Mouse (Mus musculus) heart, postnatal 36 days (tissue): ENCODE data around the gene Pphln1. TPM values are rescaled to one million over a fixed set of nuclear protein-coding genes. Genes with fewer than 3 reads are reported as not detected.
A peak's percentile ranks its signal among the peaks of the same experiment; 100 is the strongest.
"Not testable (repeated sequence)": the region's sequence is repeated elsewhere in the genome, so short reads cannot be mapped to it uniquely, and the experiment has no call there.

Experiments
- DNase-seq, 2 experiments: peaks; one replicate each; pipeline ENCODE4 v3.0.0; 2021 to 2022
- intact Hi-C: fragments of 180-260 bp; cut with DNase I; formaldehyde crosslinking; loops from one replicate; pipeline ENCODE4 v1.15.1; 2025
- total RNA-seq, 2 experiments: library from RNA; stranded (reverse); gene quantifications; 2 replicates each; pipeline ENCODE4 v1.2.3; 2021

The Pphln1 gene
- total RNA-seq = 10 to 100 TPM; 19.8 to 20.7 TPM

DNA sequence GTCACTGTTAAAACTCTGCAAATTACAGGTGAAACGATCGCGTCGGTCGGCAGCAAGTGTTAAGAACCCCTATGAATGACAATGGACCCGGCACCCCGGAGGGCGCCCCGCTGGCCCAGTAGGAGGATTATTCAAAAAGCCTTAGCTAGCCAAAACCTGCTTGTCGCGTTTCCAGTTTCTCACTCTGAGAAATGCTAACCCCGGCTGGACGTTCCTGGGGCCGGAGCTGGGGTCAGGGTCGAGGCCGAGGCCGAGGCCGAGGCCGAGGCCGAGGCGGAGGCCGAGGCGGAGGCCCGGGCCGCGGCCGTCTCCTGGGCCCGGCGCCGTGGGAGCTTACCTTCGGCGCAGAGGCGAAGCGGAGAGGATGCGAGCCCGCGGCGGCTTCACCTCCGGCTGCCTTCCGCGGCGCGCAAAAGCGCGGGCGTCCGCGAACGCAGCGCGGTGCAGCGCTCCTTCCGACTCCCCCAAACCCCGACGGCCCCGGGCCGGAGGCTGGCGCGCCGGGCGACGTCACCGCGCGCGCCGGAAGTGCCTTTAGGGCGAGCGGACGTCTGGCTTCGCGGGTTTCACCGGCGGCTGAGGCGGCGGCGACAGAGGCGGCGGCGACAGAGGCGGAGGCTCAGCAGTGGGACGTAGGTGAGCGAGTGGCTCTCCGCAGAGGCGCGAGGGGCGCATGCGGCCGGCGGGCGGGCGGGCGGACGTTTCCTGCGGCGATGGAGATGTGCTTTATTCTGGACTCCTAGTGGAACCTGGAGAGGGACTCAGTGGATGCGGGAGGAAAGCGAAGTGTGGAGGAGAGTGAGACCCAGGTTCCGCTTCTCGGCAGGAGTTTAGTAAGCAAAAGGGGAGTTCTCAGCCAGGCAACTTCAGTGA lies at the start of gene Pphln1, which contains the start of gene Zcrb1:
Gene Pphln1 (plus strand): TSS at position 525 of the 873 bp plus-strand sequence.
Gene Zcrb1 (minus strand): TSS at position 509 of the 873 bp plus-strand sequence.
- intact Hi-C loops = loop anchor here (2.0 kb wide), 2 partner anchors 61 to 123 kb away; partner anchors contain the start of genes Gxylt1 and Yaf2
- DNase-seq = peak; percentile 84 to 88

DNA sequence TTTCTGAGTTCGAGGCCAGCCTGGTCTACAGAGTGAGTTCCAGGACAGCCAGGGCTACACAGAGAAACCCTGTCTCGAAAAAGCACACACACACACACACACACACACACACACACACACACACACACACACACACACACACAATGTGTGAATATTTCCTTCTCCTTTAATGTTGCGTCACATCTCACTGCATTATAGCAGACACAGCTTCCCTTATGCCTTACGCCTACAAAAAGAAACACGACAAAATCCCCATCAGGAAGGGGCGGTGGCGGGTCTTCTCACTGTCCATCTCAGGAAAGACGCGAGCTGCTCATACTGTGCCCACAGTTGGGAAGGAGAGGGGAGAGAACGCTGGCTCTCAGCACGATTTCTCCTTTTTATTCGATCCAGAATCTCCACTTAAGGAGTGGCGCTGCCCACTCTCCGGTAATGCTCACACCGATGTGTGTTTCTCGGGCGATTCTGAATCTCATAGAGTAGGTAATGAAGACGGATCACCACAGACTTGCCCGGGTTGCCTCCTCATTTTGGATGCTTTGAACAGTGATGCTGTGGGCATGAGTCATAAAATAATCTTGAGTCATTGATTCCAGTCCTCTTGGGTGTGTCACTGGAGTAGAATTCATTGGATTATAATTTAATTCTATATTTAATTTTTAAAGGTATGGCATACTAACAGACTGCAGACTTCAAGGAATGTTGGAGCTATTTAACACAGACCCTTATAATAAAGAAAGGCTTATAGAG lies 39.6 kb upstream of the Pphln1 start:
- no peak for DNase-seq
- intact Hi-C loops = no loop called here

DNA sequence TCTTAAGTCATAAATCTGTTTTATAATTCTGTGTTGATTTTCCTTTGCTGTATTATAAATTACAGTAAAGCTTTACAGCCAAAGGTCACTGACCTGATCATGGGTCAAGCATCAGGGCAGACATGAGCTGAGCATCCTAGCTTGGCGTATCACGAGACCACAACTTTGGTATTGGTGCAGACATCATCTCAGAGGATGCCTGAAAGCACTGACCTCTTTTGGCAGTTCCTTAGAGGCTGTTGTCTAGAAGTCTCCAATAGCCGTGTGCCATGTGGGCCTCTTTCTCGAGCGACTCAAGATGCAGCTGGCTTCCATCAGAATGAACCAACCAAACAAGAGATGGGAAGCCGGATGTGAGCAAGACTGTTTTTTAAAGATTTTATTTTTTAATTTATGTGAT lies 32.6 kb upstream of the Pphln1 start:
- no peak for DNase-seq
- intact Hi-C loops = no loop called here

- intact Hi-C loops = no loop called here
- DNase-seq = no peak
These were observed 29.6 kb upstream of the Pphln1 start for GRCm38 (mm10) chr15:93368558-93368957.

- intact Hi-C loops = no loop called here
- DNase-seq = no peak
These were observed 26.3 kb upstream of the Pphln1 start for GRCm38 (mm10) chr15:93371838-93372237.

DNA sequence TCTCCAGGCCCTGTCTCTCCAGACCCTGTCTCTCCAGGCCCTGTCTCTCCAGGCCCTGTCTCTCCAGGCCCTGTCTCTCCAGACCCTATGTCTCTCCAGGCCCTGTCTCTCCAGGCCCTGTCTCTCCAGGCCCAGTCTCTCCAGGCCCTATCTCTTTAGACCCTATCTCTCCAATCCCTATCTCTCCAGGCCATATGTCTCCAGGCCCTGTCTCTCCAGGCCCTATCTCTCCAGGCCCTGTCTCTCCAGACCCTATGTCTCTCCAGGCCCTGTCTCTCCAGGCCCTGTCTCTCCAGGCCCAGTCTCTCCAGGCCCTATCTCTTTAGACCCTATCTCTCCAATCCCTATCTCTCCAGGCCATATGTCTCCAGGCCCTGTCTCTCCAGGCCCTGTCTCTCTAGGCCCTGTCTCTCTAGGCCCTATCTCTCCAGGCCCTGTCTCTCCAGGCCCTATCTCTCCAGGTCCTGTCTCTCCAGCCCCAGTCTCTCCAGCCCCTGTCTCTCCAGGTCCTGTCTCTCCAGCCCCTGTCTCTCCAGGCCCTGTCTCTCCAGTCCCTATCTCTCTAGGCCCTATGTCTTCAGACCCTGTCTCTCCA lies 25.5 kb upstream of the Pphln1 start:
- intact Hi-C loops, DNase-seq: not testable (repeated sequence)

DNA sequence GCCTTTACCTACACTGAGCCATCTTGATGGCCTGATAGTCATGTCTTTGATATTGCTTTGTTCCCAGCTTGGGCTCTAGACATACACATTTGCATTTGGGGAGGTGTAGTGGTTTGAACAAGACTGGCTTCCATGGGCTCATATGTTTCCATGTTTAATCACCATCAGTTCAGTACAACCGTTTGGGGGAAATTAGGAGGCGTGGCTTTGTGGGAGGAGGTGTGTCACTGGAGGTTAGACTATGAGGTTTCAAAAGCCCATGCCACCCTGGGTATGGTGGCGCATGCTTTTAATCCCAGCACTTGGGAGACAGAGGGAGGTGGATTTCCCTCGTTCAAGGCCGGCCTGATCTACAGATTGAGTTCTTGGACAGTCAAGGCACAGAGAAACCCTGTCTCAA lies 22.5 kb upstream of the Pphln1 start:
- DNase-seq = no peak
- intact Hi-C loops = no loop called here

GRCm38 (mm10) chr15:93379177-93379576 lies 19.0 kb upstream of the Pphln1 start:
- intact Hi-C loops = no loop called here
- no peak for DNase-seq

DNA sequence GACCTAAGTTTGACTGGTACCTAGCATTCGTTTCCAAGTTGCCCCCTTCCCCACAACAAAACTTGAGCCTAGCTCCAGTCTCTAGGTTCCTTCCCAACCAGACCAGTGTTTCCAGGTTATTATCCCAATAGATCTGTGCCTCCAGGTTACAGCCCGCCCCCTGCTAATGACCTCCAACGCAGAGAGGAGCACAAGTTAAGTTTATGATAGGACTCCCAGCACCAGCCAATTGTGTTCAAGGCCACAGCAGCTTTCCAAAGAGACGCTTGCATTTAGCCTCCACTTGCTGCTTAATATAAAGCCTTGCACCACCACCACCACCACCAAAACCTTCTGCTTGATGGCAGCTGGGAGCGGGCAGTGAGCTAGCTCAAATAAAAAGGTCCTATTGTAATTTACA lies 16.8 kb upstream of the Pphln1 start:
- intact Hi-C loops = no loop called here
- DNase-seq = no peak

- intact Hi-C loops = loop anchor here (2.0 kb wide), 1 partner anchor 60 kb away; the partner anchor contains the start of gene Yaf2
- DNase-seq = no peak
These were observed 881 bp upstream of the Pphln1 start for GRCm38 (mm10) chr15:93397269-93397668.

DNA sequence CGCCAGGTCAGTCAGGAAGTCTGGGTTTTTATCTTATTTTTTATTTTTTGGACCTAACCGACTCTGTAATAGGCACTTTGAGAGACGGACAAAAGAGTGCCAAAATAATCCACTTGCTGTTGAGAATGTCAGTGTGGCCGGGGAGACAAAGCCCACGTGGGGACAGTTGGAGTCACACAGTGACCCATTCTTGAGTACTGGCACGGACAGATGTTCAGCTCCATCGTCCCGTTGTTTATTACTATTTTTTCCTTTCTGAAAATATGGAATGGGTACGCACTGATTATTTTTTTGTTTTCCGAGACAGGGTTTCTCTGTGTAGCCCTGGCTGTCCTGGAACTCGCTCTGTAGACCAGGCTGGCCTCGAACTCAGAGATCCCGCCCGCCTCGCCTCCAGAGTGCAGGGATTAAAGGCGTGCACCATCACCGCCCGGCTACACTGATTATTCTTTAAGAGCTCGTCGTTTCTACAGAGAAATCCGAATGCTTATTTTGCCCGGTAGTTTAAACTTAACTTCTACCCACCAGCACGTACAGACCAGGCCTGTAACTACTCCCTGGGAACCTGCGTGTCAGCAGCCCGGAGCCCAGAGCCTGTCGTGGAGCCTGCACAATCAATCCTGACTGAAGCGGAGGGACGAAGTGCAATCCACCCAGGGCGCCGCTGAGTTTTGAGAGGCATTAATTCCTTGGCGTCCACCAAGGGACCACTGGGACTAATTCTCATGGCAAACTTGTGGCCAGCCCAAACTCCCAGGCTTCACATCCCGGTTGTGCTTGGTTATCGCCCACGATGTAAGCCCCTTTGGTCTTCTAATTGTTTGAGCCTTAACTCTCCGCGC lies 770 bp downstream of the Pphln1 start:
- no peak for DNase-seq
- intact Hi-C loops = loop anchor here (2.0 kb wide), 1 partner anchor 124 kb away; the partner anchor contains the start of gene Gxylt1

- no peak for DNase-seq
- intact Hi-C loops = no loop called here
These were observed 3.3 kb downstream of the Pphln1 start for GRCm38 (mm10) chr15:93401446-93401845.

DNA sequence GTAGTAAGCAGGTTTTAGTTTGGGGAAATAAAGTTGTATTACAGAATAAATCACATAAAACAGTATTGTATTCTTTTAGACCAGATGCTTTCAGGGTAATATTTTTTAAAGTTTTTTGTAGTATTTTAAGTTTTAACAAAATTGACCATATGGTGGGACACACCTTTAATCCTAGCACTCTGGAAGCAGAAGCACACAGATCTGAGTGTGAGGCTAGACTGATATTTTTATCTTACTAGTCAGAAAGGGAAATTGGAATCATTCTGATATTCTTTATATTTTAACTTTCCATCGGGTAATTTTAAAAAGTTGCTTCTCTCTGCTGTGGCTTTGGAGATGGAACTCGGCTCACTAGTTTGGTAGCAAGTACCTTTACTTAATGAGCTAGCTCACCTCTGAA lies 4.6 kb downstream of the Pphln1 start:
- intact Hi-C loops = no loop called here
- no peak for DNase-seq

GRCm38 (mm10) chr15:93404849-93405248 lies 6.7 kb downstream of the Pphln1 start:
- intact Hi-C loops = no loop called here
- no peak for DNase-seq

- intact Hi-C loops = no loop called here
- DNase-seq = no peak
These were observed 7.4 kb downstream of the Pphln1 start for GRCm38 (mm10) chr15:93405446-93405986.

DNA sequence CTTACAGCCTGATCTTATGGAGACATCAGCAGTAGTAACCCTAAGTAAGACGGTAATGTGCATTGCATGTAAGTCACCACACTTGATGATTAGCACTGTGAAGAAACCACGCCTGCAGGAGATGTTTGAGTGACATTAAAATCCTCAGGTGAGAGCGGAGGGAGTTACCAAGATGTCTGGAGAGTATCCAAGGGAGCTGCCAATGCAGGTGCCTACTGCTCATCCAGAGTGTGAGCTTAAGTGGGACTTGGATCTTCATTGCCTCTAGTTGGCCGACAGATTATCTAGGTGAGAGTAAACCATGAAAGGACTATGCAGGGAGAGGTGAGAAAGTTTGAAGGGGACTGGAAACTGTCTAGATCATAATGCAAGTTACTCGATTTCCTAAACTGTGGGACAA lies 8.3 kb downstream of the Pphln1 start:
- intact Hi-C loops = no loop called here
- DNase-seq = no peak

DNA sequence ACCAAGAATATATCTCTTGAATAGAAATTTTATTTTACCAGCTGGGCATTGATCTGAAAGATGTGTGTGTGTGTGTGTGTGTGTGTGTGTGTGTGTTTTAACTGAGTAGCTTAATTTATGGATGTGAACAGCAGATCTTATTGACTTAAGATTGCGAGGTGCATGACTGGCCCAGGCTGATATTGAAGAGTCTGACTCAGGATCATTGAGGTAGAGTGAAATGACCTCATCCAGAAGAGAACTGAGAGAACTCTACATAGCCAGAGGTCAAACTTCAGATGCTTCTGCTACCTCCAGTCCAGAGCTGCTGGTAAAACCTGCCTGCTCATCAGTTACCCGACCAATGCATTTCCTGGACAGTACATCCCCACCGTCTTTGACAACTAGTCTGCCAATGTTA lies 14.3 kb downstream of the Pphln1 start:
- intact Hi-C loops = no loop called here
- no peak for DNase-seq

GRCm38 (mm10) chr15:93414456-93414855 lies 16.3 kb downstream of the Pphln1 start:
- intact Hi-C loops = no loop called here
- no peak for DNase-seq

DNA sequence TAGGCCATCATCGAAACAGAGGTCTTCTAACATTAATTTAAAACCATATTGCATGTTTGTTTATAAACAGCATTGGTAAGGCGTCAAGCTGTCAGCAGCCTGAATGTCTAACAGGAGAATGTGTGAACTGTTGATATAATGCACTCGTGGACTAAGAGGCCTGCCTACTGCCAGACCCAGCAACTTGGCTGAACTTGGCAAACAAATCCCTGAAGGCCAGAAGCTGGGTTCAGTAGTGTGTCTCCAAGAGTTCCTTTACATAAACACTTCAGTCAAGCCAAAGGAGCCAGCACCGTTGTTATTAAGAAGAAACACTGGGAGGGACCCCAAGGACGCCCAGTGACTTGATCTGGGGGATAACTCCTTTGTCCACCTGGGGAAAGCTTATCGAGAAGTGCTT lies 18.1 kb downstream of the Pphln1 start:
- intact Hi-C loops = no loop called here
- DNase-seq = no peak

- peak in 1 of 2 experiments; percentile 12 for DNase-seq
- intact Hi-C loops = no loop called here
These were observed 22.4 kb downstream of the Pphln1 start for GRCm38 (mm10) chr15:93420596-93420995.
